Mouse (Mus musculus) erythroblast, embryonic 14.5 days (primary cell): ENCODE results near the gene Sox6.

Experiments
- GATA1 ChIP-seq: IDR thresholded peaks from 2 replicates; pipeline ENCODE4 v1.6.1; 2012; ENCODE audit warnings: low read length, inconsistent platforms, mixed read lengths
- TAL1 ChIP-seq: IDR thresholded peaks from 3 replicates; pipeline ENCODE4 v1.6.1; 2012; ENCODE audit warnings: low read length, inconsistent platforms, mixed read lengths

DNA sequence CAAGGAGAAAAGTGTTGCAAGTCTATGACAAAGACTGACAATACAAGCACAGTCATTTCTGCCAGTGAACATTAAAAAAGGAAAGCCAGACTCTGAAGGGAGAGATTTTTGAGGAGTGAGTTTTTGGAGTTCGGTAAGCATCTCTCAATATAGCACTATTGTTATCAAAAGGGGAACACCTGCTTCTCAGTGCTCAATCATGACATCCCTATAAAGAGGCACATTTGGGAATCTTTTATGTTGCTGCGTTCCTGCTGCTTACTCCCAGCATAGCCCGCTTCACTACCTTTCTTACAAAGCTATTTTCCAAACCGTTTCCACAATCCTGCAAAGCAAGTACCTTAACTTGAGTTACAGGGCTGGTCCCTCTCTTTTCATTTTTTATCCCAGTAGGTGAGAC is 488.9 kb downstream of the Sox6 start:
- no peak for TF ChIP-seq GATA1
- TF ChIP-seq TAL1: no peak
